Mouse (Mus musculus) neural tube, embryonic 12.5 days (tissue): ENCODE measurements around the gene Ptprn2. TPM values are rescaled to one million over a fixed set of nuclear protein-coding genes. Genes with fewer than 3 reads are reported as not detected.

Source experiments
- ATAC-seq: fragments of 200-750 bp; cut with Nextera tagmentation; 2 replicates; pipeline ENCODE4 v1.8.0; 2017; ENCODE audit warnings: low read depth, mild to moderate bottlenecking, moderate TSS enrichment, moderate library complexity; ENCODE audit not compliant: low FRiP score
- H3K27ac ChIP-seq: fragments of 300-500 bp; sonication (generic); 2 replicates; pipeline ENCODE4 v1.5.1; 2016
- H3K27me3 ChIP-seq: fragments of 300-500 bp; sonication (generic); replicated peaks from 2 replicates; pipeline ENCODE4 v1.6.1; 2016; ENCODE audit warnings: mild to moderate bottlenecking
- H3K36me3 ChIP-seq: fragments of 300-500 bp; sonication (generic); 2 replicates; pipeline ENCODE4 v1.6.1; 2016; ENCODE audit warnings: mild to moderate bottlenecking
- H3K4me1 ChIP-seq: fragments of 300-500 bp; sonication (generic); 2 replicates; pipeline ENCODE4 v1.6.1; 2016
- H3K4me2 ChIP-seq: fragments of 300-500 bp; sonication (generic); replicated peaks from 2 replicates; pipeline ENCODE4 v1.6.1; 2016; ENCODE audit warnings: mild to moderate bottlenecking
- H3K4me3 ChIP-seq: fragments of 300-500 bp; sonication (generic); 2 replicates; pipeline ENCODE4 v1.5.1; 2016
- H3K9ac ChIP-seq: fragments of 300-500 bp; sonication (generic); 2 replicates; pipeline ENCODE4 v1.6.1; 2016; ENCODE audit warnings: mild to moderate bottlenecking
- H3K9me3 ChIP-seq: fragments of 300-500 bp; sonication (generic); 2 replicates; pipeline ENCODE4 v1.6.1; 2016; ENCODE audit warnings: mild to moderate bottlenecking
- WGBS: fragments of 180-500 bp; shearing (Covaris S2); methylation state at CpG from one replicate; pipeline ENCODE4 v1.1.7; 2016; 5-methylcytosine and 5-hydroxymethylcytosine counted together
- polyA plus RNA-seq: library from polyadenylated mRNA; unstranded; fragments of >200 nt; fragmentation: Nextera tagmentation; extraction: Ambion mirVana; gene quantifications from 2 replicates; pipeline ENCODE4 v1.2.1, GENCODE M21; 2016

Gene Ptprn2
- polyA plus RNA-seq, 1 experiment from 2014 or later: 4.9 TPM

- 79% methylated on average over 5 of the region's 5 CpGs for WGBS
- H3K27me3 ChIP-seq: no peaks in the 10 kb centered on the region
- H3K9ac ChIP-seq: no peak overlapping the region
- H3K9me3 ChIP-seq: no peaks in the 10 kb centered on the region
- ATAC-seq: no peak
- H3K36me3 ChIP-seq: no peaks in the 10 kb centered on the region
- H3K4me2 ChIP-seq: no peak overlapping the region
- no peaks in the 10 kb centered on the region for H3K4me1 ChIP-seq
- H3K4me3 ChIP-seq: no peak overlapping the region
- no peak overlapping the region for H3K27ac ChIP-seq
Measured at GRCm38 (mm10) chr12:116709535-116709934, 224.0 kb downstream of the Ptprn2 start.

GRCm38 (mm10) chr12:116710716-116711115 lies 225.2 kb downstream of the Ptprn2 start:
- no peaks in the 10 kb centered on the region for H3K27me3 ChIP-seq
- 66% methylated on average over 3 of the region's 3 CpGs for WGBS
- H3K9ac ChIP-seq: no peak overlapping the region
- no peaks in the 10 kb centered on the region for H3K36me3 ChIP-seq
- H3K9me3 ChIP-seq: no peaks in the 10 kb centered on the region
- no peak overlapping the region for H3K4me2 ChIP-seq
- H3K27ac ChIP-seq: no peak overlapping the region
- H3K4me1 ChIP-seq: no peaks in the 10 kb centered on the region
- H3K4me3 ChIP-seq: no peak overlapping the region
- ATAC-seq: no peak

- no peaks in the 10 kb centered on the region for H3K36me3 ChIP-seq
- H3K27ac ChIP-seq: no peak overlapping the region
- no peak overlapping the region for H3K4me3 ChIP-seq
- no peak overlapping the region for H3K4me2 ChIP-seq
- ATAC-seq: no peak
- no peaks in the 10 kb centered on the region for H3K9me3 ChIP-seq
- no peaks in the 10 kb centered on the region for H3K4me1 ChIP-seq
- no peaks in the 10 kb centered on the region for H3K27me3 ChIP-seq
- 93% methylated on average over 6 of the region's 6 CpGs for WGBS
- no peak overlapping the region for H3K9ac ChIP-seq
Measured at GRCm38 (mm10) chr12:116711133-116711532, 225.6 kb downstream of the Ptprn2 start.

- Histone ChIP-seq H3K9me3 (no peaks in the 10 kb centered on the region), H3K4me2 (no peak overlapping the region), H3K27ac (no peak overlapping the region), H3K27me3 (no peaks in the 10 kb centered on the region), H3K4me3 (no peak overlapping the region), H3K36me3 (no peaks in the 10 kb centered on the region), H3K4me1 (no peaks in the 10 kb centered on the region), H3K9ac (no peak overlapping the region)
- ATAC-seq: no peak
Measured at GRCm38 (mm10) chr12:116713096-116713495, 227.6 kb downstream of the Ptprn2 start.

- no peak overlapping the region for H3K4me3 ChIP-seq
- no peak overlapping the region for H3K27ac ChIP-seq
- ATAC-seq: no peak
- H3K27me3 ChIP-seq: no peaks in the 10 kb centered on the region
- H3K4me2 ChIP-seq: no peak overlapping the region
- H3K4me1 ChIP-seq: no peaks in the 10 kb centered on the region
- H3K9ac ChIP-seq: no peak overlapping the region
- H3K9me3 ChIP-seq: no peaks in the 10 kb centered on the region
- no peaks in the 10 kb centered on the region for H3K36me3 ChIP-seq
- WGBS: 74% methylated on average over 2 of the region's 2 CpGs
Measured at GRCm38 (mm10) chr12:116721062-116721461, 235.5 kb downstream of the Ptprn2 start.

- Histone ChIP-seq H3K9me3 (no peaks in the 10 kb centered on the region), H3K9ac (no peak overlapping the region), H3K36me3 (no peaks in the 10 kb centered on the region), H3K4me1 (no peaks in the 10 kb centered on the region), H3K4me3 (no peak overlapping the region), H3K27me3 (no peaks in the 10 kb centered on the region), H3K4me2 (no peak overlapping the region), H3K27ac (no peak overlapping the region)
- no peak for ATAC-seq
- WGBS: 86% methylated on average over 5 of the region's 5 CpGs
Measured at GRCm38 (mm10) chr12:116740141-116740540, 254.6 kb downstream of the Ptprn2 start.

- H3K4me2 ChIP-seq: no peak overlapping the region
- no peaks in the 10 kb centered on the region for H3K9me3 ChIP-seq
- H3K4me3 ChIP-seq: no peak overlapping the region
- no peaks in the 10 kb centered on the region for H3K27me3 ChIP-seq
- H3K9ac ChIP-seq: no peak overlapping the region
- no peaks in the 10 kb centered on the region for H3K4me1 ChIP-seq
- ATAC-seq: no peak
- no peaks in the 10 kb centered on the region for H3K36me3 ChIP-seq
- no peak overlapping the region for H3K27ac ChIP-seq
Measured at GRCm38 (mm10) chr12:116741300-116741699, 255.8 kb downstream of the Ptprn2 start.

- Histone ChIP-seq H3K27ac (no peak overlapping the region), H3K9ac (no peak overlapping the region), H3K4me1 (no peaks in the 10 kb centered on the region), H3K36me3 (no peaks in the 10 kb centered on the region), H3K9me3 (no peaks in the 10 kb centered on the region), H3K4me2 (no peak overlapping the region), H3K4me3 (no peak overlapping the region), H3K27me3 (no peaks in the 10 kb centered on the region)
- 87% methylated on average over 2 of the region's 2 CpGs for WGBS
- ATAC-seq: no peak
Measured at GRCm38 (mm10) chr12:116746401-116746800, 260.9 kb downstream of the Ptprn2 start.

GRCm38 (mm10) chr12:116752784-116753183 lies 267.3 kb downstream of the Ptprn2 start:
- Histone ChIP-seq H3K4me3 (no peak overlapping the region), H3K4me2 (no peak overlapping the region), H3K27ac (no peak overlapping the region), H3K9me3 (no peaks in the 10 kb centered on the region), H3K27me3 (no peaks in the 10 kb centered on the region), H3K9ac (no peak overlapping the region), H3K36me3 (no peaks in the 10 kb centered on the region), H3K4me1 (no peaks in the 10 kb centered on the region)
- WGBS: 71% methylated on average over 1 of the region's 1 CpGs
- ATAC-seq: no peak

GRCm38 (mm10) chr12:116763961-116764360 lies 278.4 kb downstream of the Ptprn2 start:
- H3K4me3 ChIP-seq: no peak overlapping the region
- no peak overlapping the region for H3K9ac ChIP-seq
- H3K4me2 ChIP-seq: no peak overlapping the region
- H3K9me3 ChIP-seq: no peaks in the 10 kb centered on the region
- no peak overlapping the region for H3K27ac ChIP-seq
- no peaks in the 10 kb centered on the region for H3K36me3 ChIP-seq
- H3K4me1 ChIP-seq: no peaks in the 10 kb centered on the region
- H3K27me3 ChIP-seq: no peaks in the 10 kb centered on the region
- ATAC-seq: no peak

- Histone ChIP-seq H3K27me3 (no peaks in the 10 kb centered on the region), H3K27ac (no peak overlapping the region), H3K9ac (no peak overlapping the region), H3K4me3 (no peak overlapping the region), H3K4me1 (peaks cover 4% of the 10 kb centered on the region; the same call in 1 of the 2 replicates), H3K36me3 (no peaks in the 10 kb centered on the region), H3K4me2 (no peak overlapping the region), H3K9me3 (no peaks in the 10 kb centered on the region)
- no peak for ATAC-seq
- WGBS: 65% methylated on average over 6 of the region's 6 CpGs
Measured at GRCm38 (mm10) chr12:116770911-116771310, 285.4 kb downstream of the Ptprn2 start.

GRCm38 (mm10) chr12:116771493-116771892 lies 286.0 kb downstream of the Ptprn2 start:
- Histone ChIP-seq H3K36me3 (no peaks in the 10 kb centered on the region), H3K27me3 (no peaks in the 10 kb centered on the region), H3K9me3 (no peaks in the 10 kb centered on the region), H3K9ac (no peak overlapping the region), H3K27ac (no peak overlapping the region), H3K4me1 (peaks cover 4% of the 10 kb centered on the region; the same call in 1 of the 2 replicates), H3K4me2 (no peak overlapping the region), H3K4me3 (no peak overlapping the region)
- no peak for ATAC-seq
- WGBS: 80% methylated on average over 4 of the region's 4 CpGs

- no peaks in the 10 kb centered on the region for H3K27me3 ChIP-seq
- 33% methylated on average over 7 of the region's 7 CpGs for WGBS
- H3K27ac ChIP-seq: no peak overlapping the region
- no peak overlapping the region for H3K4me2 ChIP-seq
- H3K9ac ChIP-seq: no peak overlapping the region
- H3K9me3 ChIP-seq: no peaks in the 10 kb centered on the region
- H3K36me3 ChIP-seq: no peaks in the 10 kb centered on the region
- ATAC-seq: no peak
- no peak overlapping the region for H3K4me3 ChIP-seq
- peaks cover 4% of the 10 kb centered on the region; the same call in 1 of the 2 replicates for H3K4me1 ChIP-seq
Measured at GRCm38 (mm10) chr12:116772081-116772566, 286.6 kb downstream of the Ptprn2 start.
